Mouse (Mus musculus): ENCODE results near the gene Upk1a. TPM values are rescaled to one million over a fixed set of nuclear protein-coding genes. Genes with fewer than 3 reads are reported as not detected.
A peak's percentile ranks its signal among the peaks of the same experiment; 100 is the strongest.

Gene Upk1a
- polyA plus RNA-seq, 1 experiment from 2014 or later: 0.73 TPM

- no peak overlapping the region for H3K4me2 ChIP-seq (replicated peaks)
- H3K9me3 ChIP-seq: no peaks in the 10 kb centered on the region
- H3K9ac ChIP-seq (replicated peaks): no peak overlapping the region
- peaks cover under 1% of the 10 kb centered on the region; the same call in 1 of the 2 replicates for H3K4me1 ChIP-seq (replicated peaks)
- H3K4me3 ChIP-seq (replicated peaks): no peak overlapping the region
- no peaks in the 10 kb centered on the region for H3K27me3 ChIP-seq
- no peak for ATAC-seq
- peaks cover 79% of the 10 kb centered on the region for H3K36me3 ChIP-seq
- 87% methylated on average over 3 of the region's 3 CpGs for WGBS
- no peak overlapping the region for H3K27ac ChIP-seq
Observed at GRCm38 (mm10) chr7:30619202-30619601, 6.6 kb upstream of the Upk1a start.

DNA sequence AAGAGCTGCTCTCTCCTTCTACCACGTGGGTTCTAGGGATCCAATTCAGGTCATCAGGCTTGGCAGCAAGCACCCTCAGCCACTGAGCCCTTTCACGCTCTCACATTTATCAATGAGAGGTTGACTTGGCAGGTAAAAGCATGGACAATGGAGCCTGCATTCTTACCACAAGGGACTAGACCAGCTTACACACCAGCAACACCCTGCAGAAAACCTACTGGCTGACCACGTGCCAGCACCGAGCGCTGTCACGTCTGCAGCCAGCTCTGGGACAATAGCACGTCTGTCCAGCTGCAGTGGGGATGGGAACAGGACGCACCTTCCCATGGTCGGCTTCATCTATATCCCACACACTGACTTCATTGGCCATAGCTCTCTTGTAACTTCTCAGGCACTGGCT lies 6.0 kb upstream of the Upk1a start:
- Histone ChIP-seq H3K9ac (replicated peaks) (no peak overlapping the region), H3K9me3 (no peaks in the 10 kb centered on the region), H3K27ac (no peak overlapping the region), H3K4me2 (replicated peaks) (no peak overlapping the region), H3K4me3 (replicated peaks) (no peak overlapping the region), H3K36me3 (peaks cover 74% of the 10 kb centered on the region), H3K27me3 (no peaks in the 10 kb centered on the region), H3K4me1 (replicated peaks) (no peaks in the 10 kb centered on the region)
- WGBS: 96% methylated on average over 9 of the region's 9 CpGs
- no peak for ATAC-seq

DNA sequence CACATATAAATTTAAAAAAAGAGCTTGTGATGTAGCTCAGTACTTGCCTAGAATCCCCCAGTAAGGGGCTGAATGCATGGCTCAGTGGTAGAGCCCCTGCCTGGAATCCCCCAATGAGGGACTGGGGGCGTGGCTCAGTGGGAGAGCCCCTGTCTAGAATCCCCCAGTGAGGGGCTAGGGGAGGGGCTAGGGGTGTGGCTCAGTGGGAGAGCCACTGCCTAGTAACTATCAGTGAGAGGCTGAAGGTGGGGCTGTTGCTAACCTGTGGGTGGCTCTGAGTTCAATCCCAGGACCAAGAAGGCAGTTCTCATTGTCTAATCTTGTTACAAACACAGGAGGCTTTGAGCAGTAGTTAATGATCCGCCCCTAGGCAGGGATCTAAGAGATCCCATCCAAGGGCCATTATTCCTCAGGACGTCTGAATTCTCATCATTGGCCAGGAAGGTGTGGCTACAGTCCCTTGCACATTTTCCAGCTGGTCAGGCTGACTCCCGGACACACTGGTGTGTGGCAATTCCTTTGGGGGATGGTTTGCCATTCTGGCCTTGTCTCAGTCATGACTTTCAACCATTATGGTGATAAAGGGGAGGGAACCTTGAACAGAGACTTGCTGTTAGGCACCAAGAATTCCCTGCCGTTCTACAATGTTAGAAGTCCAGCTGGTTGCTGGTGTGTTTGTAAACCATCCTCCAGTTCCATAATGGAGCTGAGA lies 2.6 kb upstream of the Upk1a start:
- Histone ChIP-seq H3K4me3 (replicated peaks) (no peak overlapping the region), H3K4me1 (replicated peaks) (no peaks in the 10 kb centered on the region), H3K27ac (no peak overlapping the region), H3K4me2 (replicated peaks) (no peak overlapping the region), H3K27me3 (no peaks in the 10 kb centered on the region), H3K9me3 (no peaks in the 10 kb centered on the region), H3K36me3 (peaks cover 47% of the 10 kb centered on the region), H3K9ac (replicated peaks) (no peak overlapping the region)
- 0 out of 2 replicates have a peak, but pooled peaks have one; percentile 18 for ATAC-seq
- 70% methylated on average over 5 of the region's 5 CpGs for WGBS

GRCm38 (mm10) chr7:30614454-30614853 lies 1.8 kb upstream of the Upk1a start:
- H3K36me3 ChIP-seq: peaks cover 45% of the 10 kb centered on the region
- H3K4me2 ChIP-seq (replicated peaks): no peak overlapping the region
- no peak overlapping the region for H3K27ac ChIP-seq
- ATAC-seq: no peak
- H3K27me3 ChIP-seq: no peaks in the 10 kb centered on the region
- no peak overlapping the region for H3K4me3 ChIP-seq (replicated peaks)
- no peaks in the 10 kb centered on the region for H3K4me1 ChIP-seq (replicated peaks)
- no peak overlapping the region for H3K9ac ChIP-seq (replicated peaks)
- no peaks in the 10 kb centered on the region for H3K9me3 ChIP-seq
- 82% methylated on average over 2 of the region's 2 CpGs for WGBS

DNA sequence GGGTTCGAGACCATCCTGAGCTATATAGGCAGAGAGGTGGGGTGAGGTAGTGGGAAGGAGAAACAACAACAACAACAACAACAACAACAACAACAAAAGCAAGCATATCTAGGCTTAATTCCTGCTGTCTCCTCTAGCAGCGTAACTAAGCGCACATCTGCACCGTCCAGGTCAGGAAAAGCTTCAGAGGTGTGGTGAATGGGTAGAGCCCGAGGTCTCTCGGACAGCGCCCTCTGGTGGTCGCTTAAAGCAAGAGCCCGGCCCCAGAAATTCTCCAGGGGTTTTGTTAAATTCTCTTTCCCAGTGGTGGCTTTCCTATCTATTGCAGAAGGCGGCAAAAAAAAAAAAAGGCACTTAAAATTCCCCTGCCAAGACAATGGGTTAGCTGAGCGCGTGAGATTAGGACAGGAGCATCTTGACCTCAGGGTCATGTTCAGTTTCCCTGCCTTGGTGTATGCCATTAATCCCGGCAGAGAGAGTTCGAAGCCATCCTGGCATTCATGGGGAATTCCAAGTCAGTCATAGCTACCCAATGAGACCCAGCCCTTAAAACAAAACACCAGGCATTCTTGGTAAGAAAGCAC lies 974 bp upstream of the Upk1a start:
- Histone ChIP-seq H3K27ac (no peak overlapping the region), H3K4me2 (replicated peaks) (no peak overlapping the region), H3K27me3 (no peaks in the 10 kb centered on the region), H3K4me1 (replicated peaks) (no peaks in the 10 kb centered on the region; the same call in 1 of the 2 replicates), H3K9me3 (no peaks in the 10 kb centered on the region), H3K36me3 (peaks cover 37% of the 10 kb centered on the region), H3K4me3 (replicated peaks) (no peak overlapping the region), H3K9ac (replicated peaks) (no peak overlapping the region)
- ATAC-seq: 0 out of 2 replicates have a peak, but pooled peaks have one; percentile 45
- WGBS: 20% methylated on average over 14 of the region's 14 CpGs

GRCm38 (mm10) chr7:30610043-30610442 lies 2.6 kb downstream of the Upk1a start:
- no peak for ATAC-seq
- Histone ChIP-seq H3K4me3 (replicated peaks) (no peak overlapping the region), H3K27me3 (no peaks in the 10 kb centered on the region), H3K9ac (replicated peaks) (no peak overlapping the region), H3K27ac (no peak overlapping the region), H3K4me2 (replicated peaks) (no peak overlapping the region), H3K9me3 (no peaks in the 10 kb centered on the region), H3K36me3 (peaks cover 1% of the 10 kb centered on the region; the same call in 1 of the 2 replicates), H3K4me1 (replicated peaks) (no peaks in the 10 kb centered on the region; the same call in 1 of the 2 replicates)
- 58% methylated on average over 7 of the region's 7 CpGs for WGBS

- H3K9me3 ChIP-seq: no peaks in the 10 kb centered on the region
- H3K36me3 ChIP-seq: no peaks in the 10 kb centered on the region
- no peak overlapping the region for H3K4me3 ChIP-seq (replicated peaks)
- ATAC-seq: no peak
- 47% methylated on average over 15 of the region's 16 CpGs for WGBS
- H3K27ac ChIP-seq: no peak overlapping the region
- H3K4me2 ChIP-seq (replicated peaks): no peak overlapping the region
- no peaks in the 10 kb centered on the region for H3K27me3 ChIP-seq
- H3K4me1 ChIP-seq (replicated peaks): no peaks in the 10 kb centered on the region; the same call in 1 of the 2 replicates
- no peak overlapping the region; the same call in 1 of the 2 replicates for H3K9ac ChIP-seq (replicated peaks)
Observed at GRCm38 (mm10) chr7:30608476-30608875, 4.2 kb downstream of the Upk1a start.

GRCm38 (mm10) chr7:30607706-30608309 lies 4.8 kb downstream of the Upk1a start:
- H3K4me1 ChIP-seq (replicated peaks): no peaks in the 10 kb centered on the region; the same call in 1 of the 2 replicates
- no peak overlapping the region for H3K4me2 ChIP-seq (replicated peaks)
- no peak overlapping the region for H3K27ac ChIP-seq
- no peak overlapping the region for H3K4me3 ChIP-seq (replicated peaks)
- no peaks in the 10 kb centered on the region for H3K9me3 ChIP-seq
- ATAC-seq: peak; percentile 55; the same call in 1 of the 2 replicates
- H3K36me3 ChIP-seq: no peaks in the 10 kb centered on the region
- no peak overlapping the region; the same call in 1 of the 2 replicates for H3K9ac ChIP-seq (replicated peaks)
- 33% methylated on average over 8 of the region's 8 CpGs for WGBS
- no peaks in the 10 kb centered on the region for H3K27me3 ChIP-seq

DNA sequence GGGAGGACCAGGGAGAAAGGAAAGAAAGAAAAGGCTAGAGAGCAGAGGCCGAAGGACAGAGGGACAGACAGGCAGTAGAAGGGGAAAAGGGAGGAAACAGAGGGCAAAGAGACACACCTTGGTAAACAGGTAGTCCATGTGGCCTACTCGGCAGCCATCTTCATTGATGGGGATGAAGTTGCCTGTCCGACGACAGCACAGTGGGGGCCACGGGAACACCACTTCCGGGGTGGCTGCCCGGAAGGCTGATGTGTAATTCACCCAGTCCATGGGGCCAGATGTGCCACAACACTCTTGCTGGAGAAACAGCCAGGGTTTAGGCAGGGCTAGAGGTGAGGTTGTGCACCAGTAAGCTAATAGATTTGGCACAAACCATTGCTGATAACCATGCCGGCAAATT lies 7.7 kb downstream of the Upk1a start:
- Histone ChIP-seq H3K36me3 (no peaks in the 10 kb centered on the region), H3K27me3 (no peaks in the 10 kb centered on the region), H3K4me3 (replicated peaks) (no peak overlapping the region), H3K9me3 (no peaks in the 10 kb centered on the region), H3K4me2 (replicated peaks) (no peak overlapping the region), H3K27ac (no peak overlapping the region), H3K9ac (replicated peaks) (no peak overlapping the region), H3K4me1 (replicated peaks) (peaks cover 6% of the 10 kb centered on the region; the same call in 1 of the 2 replicates)
- WGBS: 91% methylated on average over 8 of the region's 8 CpGs
- ATAC-seq: no peak

GRCm38 (mm10) chr7:30604424-30604823 lies 8.2 kb downstream of the Upk1a start:
- WGBS: 64% methylated on average over 8 of the region's 8 CpGs
- Histone ChIP-seq H3K36me3 (no peaks in the 10 kb centered on the region), H3K27me3 (no peaks in the 10 kb centered on the region), H3K27ac (no peak overlapping the region), H3K9ac (replicated peaks) (no peak overlapping the region), H3K9me3 (no peaks in the 10 kb centered on the region), H3K4me1 (replicated peaks) (peaks cover 10% of the 10 kb centered on the region; the same call in 1 of the 2 replicates), H3K4me2 (replicated peaks) (no peak overlapping the region), H3K4me3 (replicated peaks) (no peak overlapping the region)
- ATAC-seq: no peak

DNA sequence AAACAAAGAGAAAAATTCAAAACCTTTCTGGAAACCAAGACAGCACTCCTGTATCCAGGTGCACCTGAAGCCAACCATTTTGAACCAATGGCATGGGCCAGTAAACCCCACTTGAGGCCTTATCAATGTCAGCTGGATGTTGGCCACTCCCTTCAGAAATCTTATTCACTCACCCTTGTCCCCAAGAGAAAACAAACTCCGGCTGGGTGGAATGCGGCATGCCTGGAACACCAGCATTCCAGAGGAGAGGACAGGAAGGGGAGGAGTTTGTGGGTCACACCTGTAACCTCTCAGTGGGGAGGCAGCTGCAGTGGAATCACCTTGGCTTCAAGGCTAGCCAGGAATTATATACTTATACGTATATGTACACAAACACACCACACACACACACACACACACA lies 10.1 kb downstream of the Upk1a start:
- Histone ChIP-seq H3K4me3 (replicated peaks) (no peak overlapping the region), H3K36me3 (no peaks in the 10 kb centered on the region), H3K4me2 (replicated peaks) (no peak overlapping the region), H3K9ac (replicated peaks) (no peak overlapping the region), H3K27ac (no peak overlapping the region), H3K27me3 (no peaks in the 10 kb centered on the region), H3K9me3 (no peaks in the 10 kb centered on the region), H3K4me1 (replicated peaks) (peaks cover 10% of the 10 kb centered on the region; the same call in 1 of the 2 replicates)
- WGBS: 62% methylated on average over 3 of the region's 3 CpGs
- no peak for ATAC-seq

DNA sequence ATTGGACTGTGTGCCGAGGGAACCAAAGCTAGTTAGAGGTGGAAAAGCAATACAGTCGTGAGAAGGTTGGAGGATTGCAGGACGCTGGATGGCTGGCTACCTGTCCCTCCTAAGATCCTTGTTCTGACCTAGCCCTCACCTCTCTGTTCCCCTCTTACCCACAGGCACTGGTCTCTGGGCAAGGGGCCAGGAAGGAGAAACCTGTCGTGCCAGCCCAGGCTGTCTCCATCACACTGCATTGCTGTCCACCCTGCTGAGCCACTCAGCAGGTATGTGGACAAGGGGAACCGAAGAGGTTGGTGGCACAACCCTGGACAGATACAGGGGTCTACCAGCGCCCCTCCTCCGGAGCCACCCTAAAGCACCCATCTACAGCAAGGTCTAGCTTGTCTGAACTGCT lies 12.0 kb downstream of the Upk1a start:
- Histone ChIP-seq H3K9ac (replicated peaks) (0 out of 2 replicates have a peak overlapping the region, but pooled peaks have one; percentile 23), H3K4me3 (replicated peaks) (no peak overlapping the region), H3K36me3 (no peaks in the 10 kb centered on the region), H3K27ac (no peak overlapping the region), H3K27me3 (no peaks in the 10 kb centered on the region), H3K4me2 (replicated peaks) (0 out of 2 replicates have a peak overlapping the region, but pooled peaks have one; percentile 35), H3K9me3 (no peaks in the 10 kb centered on the region), H3K4me1 (replicated peaks) (peaks cover 10% of the 10 kb centered on the region; the same call in 1 of the 2 replicates)
- 0 out of 2 replicates have a peak, but pooled peaks have one; percentile 2 for ATAC-seq
- WGBS: 79% methylated on average over 7 of the region's 7 CpGs
